13 mouse cellular contexts compared by ENCODE assay signal in the genomic region with DNA sequence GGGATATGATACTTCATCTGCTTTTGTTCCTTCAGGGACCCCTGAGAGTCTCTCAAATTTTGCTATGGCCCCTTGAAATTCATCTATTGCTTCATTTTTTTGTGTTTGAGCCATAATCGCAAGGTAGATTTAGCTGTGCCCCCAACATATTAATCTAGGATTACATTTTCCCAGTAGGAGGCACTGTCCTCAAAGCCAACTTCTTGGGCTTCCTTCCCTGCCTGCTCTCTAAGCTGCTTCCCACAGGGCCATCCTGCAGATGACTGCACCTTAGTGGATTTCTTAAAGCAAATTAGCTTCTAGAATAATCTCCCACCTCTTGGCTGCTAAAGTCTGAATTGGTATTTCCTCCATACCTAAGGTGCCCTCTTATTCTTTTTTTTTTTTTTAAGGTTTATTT. TPM values are rescaled to one million over a fixed set of nuclear protein-coding genes. Genes with fewer than 3 reads are reported as not detected.
DNase-seq lines count a peak whose midpoint lies in the region; ATAC-seq and TF ChIP-seq lines count a peak whose summit lies in the region.
"Had no signal": no experiment of that assay in that cellular context is flagged by ENCODE, and none has a peak within 500 bp of the region (broad histone marks: within the 10 kb centered on the region; RNA-seq: fewer than 3 reads in every experiment).

No protein-coding gene starts in this region.

- peaks cover 10% of the 10 kb centered on the region; the same call in 1 of the 2 replicates for H3K4me1 ChIP-seq in liver, adult 2 months (ENCODE audit: control insufficient read depth, insufficient read depth, low read length)
- H3K4me1 ChIP-seq in liver, embryonic 12.5 days, result peaks cover 37% of the 10 kb centered on the region
- H3K4me1 ChIP-seq in CH12.LX (ENCODE audit: control insufficient read depth in 1 of 2, insufficient read depth in 2 of 2), result peaks cover 0 to 3% of the 10 kb centered on the region in 2 experiments; a peak in 2 of 4 replicates
- H3K4me1 ChIP-seq in hindbrain, embryonic 12.5 days, result peaks cover 7% of the 10 kb centered on the region

- no peak overlapping the region for H3K27ac ChIP-seq in liver, adult 2 months (replicated peaks; ENCODE audit: insufficient read depth, low read depth, low read length)
- no peak overlapping the region for H3K27ac ChIP-seq in liver, embryonic 12.5 days
- H3K27ac ChIP-seq in CH12.LX (ENCODE audit: insufficient read depth, low read depth), result no peak overlapping the region
- H3K27ac ChIP-seq in hindbrain, embryonic 12.5 days, result no peak overlapping the region
- H3K27ac ChIP-seq: limb, embryonic 15.5 days had no signal

- peaks cover 10% of the 10 kb centered on the region; the same call in 1 of the 2 replicates for H3K79me2 ChIP-seq in liver, adult 2 months (ENCODE audit: control insufficient read depth, insufficient read depth, low read length)
- H3K79me2 ChIP-seq in CH12.LX (replicated peaks; ENCODE audit: control insufficient read depth, extremely low read depth, insufficient read depth, poor library complexity, severe bottlenecking), result peaks cover 15% of the 10 kb centered on the region

- no peaks in the 10 kb centered on the region for H3K9me3 ChIP-seq in liver, embryonic 12.5 days (replicated peaks)
- H3K9me3 ChIP-seq in CH12.LX (replicated peaks; ENCODE audit: low read length), result no peaks in the 10 kb centered on the region
- no peaks in the 10 kb centered on the region for H3K9me3 ChIP-seq in hindbrain, embryonic 12.5 days (replicated peaks)
- H3K9me3 ChIP-seq: limb, embryonic 15.5 days had no signal

- TF ChIP-seq POLR2A in liver, adult 2 months (IDR thresholded peaks at IDR 0.05; ENCODE audit: extremely low read depth, insufficient read depth, low read length), result no peak
- TF ChIP-seq POLR2A in CH12.LX (IDR thresholded peaks at IDR 0.05; ENCODE audit: low read depth, low read length), result no peak
- no peak for TF ChIP-seq POLR2A in brain, embryonic 14.5 days (IDR thresholded peaks at IDR 0.05; ENCODE audit: borderline replicate concordance, extremely low read depth, insufficient read depth, insufficient read length, poor library complexity, severe bottlenecking)

- TF ChIP-seq RAD21 in CH12.LX (IDR thresholded peaks at IDR 0.05; ENCODE audit: low read depth, low read length), result peak; percentile 63

- H3K27me3 ChIP-seq in liver, adult 2 months (ENCODE audit: control insufficient read depth, insufficient read depth, low read length), result no peaks in the 10 kb centered on the region
- no peaks in the 10 kb centered on the region for H3K27me3 ChIP-seq in liver, embryonic 12.5 days (replicated peaks)
- no peaks in the 10 kb centered on the region for H3K27me3 ChIP-seq in CH12.LX (replicated peaks)
- no peaks in the 10 kb centered on the region for H3K27me3 ChIP-seq in hindbrain, embryonic 12.5 days
- H3K27me3 ChIP-seq: limb, embryonic 15.5 days had no signal

- DNase-seq in CD4-positive, CD25-positive, alpha-beta regulatory T cell, adult 2 months (ENCODE audit: low read depth, low spot score), result peak; percentile 35
- DNase-seq in liver, adult 2 months (ENCODE audit: extremely low read depth, low read depth, low spot score), result peak; percentile 9
- DNase-seq in CH12.LX (ENCODE audit: extremely low read depth), result peak; percentile 17
- DNase-seq in brain, embryonic 14.5 days (ENCODE audit: low read depth), result peak; percentile 6
- DNase-seq: cerebellum, adult 18-20 months; kidney, adult 11 months; thymus, adult 2 months had no signal

- no peak for ATAC-seq in CD4-positive, CD25-positive, alpha-beta regulatory T cell, adult 4 months
- no peak for ATAC-seq in liver, embryonic 12.5 days
- ATAC-seq in hindbrain, embryonic 12.5 days (ENCODE audit: low FRiP score), result no peak
- ATAC-seq in megakaryocyte-erythroid progenitor cell, adult 5-6 weeks (replicated peaks; ENCODE audit: low FRiP score, low TSS enrichment, poor library complexity, severe bottlenecking), result no peak

- no peaks in the 10 kb centered on the region for H3K36me3 ChIP-seq in liver, adult 2 months (ENCODE audit: control insufficient read depth, insufficient read depth, low read length)
- H3K36me3 ChIP-seq in liver, embryonic 12.5 days, result no peaks in the 10 kb centered on the region
- H3K36me3 ChIP-seq in CH12.LX (replicated peaks in 1 of 2; ENCODE audit: control insufficient read depth in 1 of 2, insufficient read depth in 1 of 2, low read length in 1 of 2), result no peaks in the 10 kb centered on the region
- H3K36me3 ChIP-seq in hindbrain, embryonic 12.5 days, result no peaks in the 10 kb centered on the region
- H3K36me3 ChIP-seq: limb, embryonic 15.5 days had no signal

- dilution Hi-C loops in CH12.LX (cut with MboI; ENCODE audit: extremely low pct_ligation_motif_present, extremely low pct_unique_long_range_greater_than_20kb, low sequenced_read_pairs), result no loop called here

- H3K4me3 ChIP-seq in liver, adult 2 months (ENCODE audit: insufficient read depth, low read depth, low read length), result no peak overlapping the region
- H3K4me3 ChIP-seq in liver, embryonic 12.5 days, result no peak overlapping the region
- H3K4me3 ChIP-seq in CH12.LX (replicated peaks in 1 of 3; ENCODE audit: low read depth in 2 of 3, low read length in 2 of 3, poor library complexity in 1 of 3), result no peak overlapping the region
- no peak overlapping the region for H3K4me3 ChIP-seq in hindbrain, embryonic 12.5 days
- H3K4me3 ChIP-seq: limb, embryonic 15.5 days had no signal

- 82% methylated on average over 1 of the region's 1 CpGs for WGBS in liver, adult 2 months
- 62% methylated on average over 1 of the region's 1 CpGs for WGBS in liver, embryonic 12.5 days (ENCODE audit: insufficient replicate concordance)
- 88% methylated on average over 1 of the region's 1 CpGs for WGBS in hindbrain, embryonic 12.5 days

- in situ Hi-C loops in CH12.LX (cut with MboI; ENCODE audit: low pct_ligation_motif_present, low pct_unique_long_range_greater_than_20kb, low sequenced_read_pairs), result no loop called here

- H3K9ac ChIP-seq in liver, adult 2 months (ENCODE audit: low read depth, low read length), result no peak overlapping the region
- H3K9ac ChIP-seq in liver, embryonic 12.5 days, result no peak overlapping the region
- no peak overlapping the region for H3K9ac ChIP-seq in CH12.LX (ENCODE audit: insufficient read depth, low read depth)
- no peak overlapping the region for H3K9ac ChIP-seq in hindbrain, embryonic 12.5 days
- H3K9ac ChIP-seq: limb, embryonic 15.5 days had no signal

- TF ChIP-seq CTCF in liver, adult 2 months (IDR thresholded peaks at IDR 0.05; ENCODE audit: low read depth, low read length), result no peak; the same call in 1 of the 2 replicates
- TF ChIP-seq CTCF in CH12.LX (conservative IDR thresholded peaks at IDR 0.05 in 1 of 2, IDR thresholded peaks at IDR 0.05 in 1 of 2; ENCODE audit: low read depth in 2 of 2, low read length in 2 of 2), result peak in 1 of 2 experiments; percentile 65; a peak in 3 of 4 replicates
- TF ChIP-seq CTCF in brain, embryonic 14.5 days (IDR thresholded peaks at IDR 0.05; ENCODE audit: borderline replicate concordance, extremely low read depth, insufficient read depth, insufficient read length), result peak; percentile 26; the same call in 1 of the 2 replicates

- no peak for TF ChIP-seq EP300 in CH12.LX (IDR thresholded peaks at IDR 0.05; ENCODE audit: low read length)

- no peak overlapping the region for H3K4me2 ChIP-seq in liver, embryonic 12.5 days
- no peak overlapping the region for H3K4me2 ChIP-seq in CH12.LX (ENCODE audit: insufficient read depth, low read depth, poor library complexity, severe bottlenecking)
- H3K4me2 ChIP-seq in hindbrain, embryonic 12.5 days (replicated peaks), result no peak overlapping the region
- H3K4me2 ChIP-seq: heart, embryonic 11.5 days; limb, embryonic 15.5 days had no signal

RNA-seq across cellular contexts. Expression of gene Ssb, which starts 3.5 kb away (rescaled TPM):
- 100 to 1,000 TPM; 232 to 274 TPM for polyA plus RNA-seq in CD4-positive, CD25-positive, alpha-beta regulatory T cell, adult 4 months (2017; shearing (Covaris generic))
- total RNA-seq in liver, adult 2 months (2014; rRNA removed), result 20.9 and 40.3 TPM in 2 replicates
- polyA plus RNA-seq in liver, adult 2 months (2012; rRNA removed), result 1.5 and 1.8 TPM in 2 replicates
- polyA plus RNA-seq in liver, embryonic 12.5 days (2016; fragmentation: Nextera tagmentation; extraction: Ambion mirVana), result 219 and 226 TPM in 2 replicates
- total RNA-seq in CH12.LX (2012; rRNA removed), result 124 and 176 TPM in 2 replicates
- total RNA-seq in CH12.LX (2014; rRNA removed), result 281 and 368 TPM in 2 replicates
- polyA plus RNA-seq in CH12.LX (2012; ENCODE audit: insufficient read length, low read depth), result 410 and 530 TPM in 2 replicates
- polyA plus RNA-seq in brain, embryonic 14.5 days (2012; rRNA removed), result 119 and 122 TPM in 2 replicates
- polyA plus RNA-seq in hindbrain, embryonic 12.5 days (2016; fragmentation: Nextera tagmentation; extraction: Ambion mirVana), result 361 and 378 TPM in 2 replicates
- 248 and 394 TPM in 2 replicates for total RNA-seq in megakaryocyte-erythroid progenitor cell, adult 5-6 weeks (2014; fragmentation: Nextera tagmentation)
- total RNA-seq in megakaryocyte-erythroid progenitor cell, adult 5-6 weeks (2017), result 771 and 927 TPM in 2 replicates

RNA-seq across cellular contexts. Expression of gene Mettl5, which starts 27.5 kb away (rescaled TPM):
- polyA plus RNA-seq in CD4-positive, CD25-positive, alpha-beta regulatory T cell, adult 4 months (2017; shearing (Covaris generic)), result 10 to 100 TPM; 73.1 to 75.3 TPM
- 10.7 and 14.7 TPM in 2 replicates for total RNA-seq in liver, adult 2 months (2014; rRNA removed)
- polyA plus RNA-seq in liver, adult 2 months (2012; rRNA removed), result 7.9 and 9.7 TPM in 2 replicates
- polyA plus RNA-seq in liver, embryonic 12.5 days (2016; fragmentation: Nextera tagmentation; extraction: Ambion mirVana), result 46.1 and 47.5 TPM in 2 replicates
- total RNA-seq in CH12.LX (2012; rRNA removed), result 19.6 and 20.4 TPM in 2 replicates
- total RNA-seq in CH12.LX (2014; rRNA removed), result 40.4 and 50.4 TPM in 2 replicates
- polyA plus RNA-seq in CH12.LX (2012; ENCODE audit: insufficient read length, low read depth), result 39.1 and 42.2 TPM in 2 replicates
- 8.9 and 9.4 TPM in 2 replicates for polyA plus RNA-seq in brain, embryonic 14.5 days (2012; rRNA removed)
- 34.6 and 35.3 TPM in 2 replicates for polyA plus RNA-seq in hindbrain, embryonic 12.5 days (2016; fragmentation: Nextera tagmentation; extraction: Ambion mirVana)
- total RNA-seq in megakaryocyte-erythroid progenitor cell, adult 5-6 weeks (2014; fragmentation: Nextera tagmentation), result 27.3 and 60.1 TPM in 2 replicates
- 43.5 and 86.1 TPM in 2 replicates for total RNA-seq in megakaryocyte-erythroid progenitor cell, adult 5-6 weeks (2017)

RNA-seq across cellular contexts. Expression of gene Klhl23, which starts 36.1 kb away (rescaled TPM):
- polyA plus RNA-seq in CD4-positive, CD25-positive, alpha-beta regulatory T cell, adult 4 months (2017; shearing (Covaris generic)), result under 1 TPM in 1 of 2 experiments, not detected in 1; 0.20 TPM
- total RNA-seq in liver, adult 2 months (2014; rRNA removed), result 1.5 and 2.3 TPM in 2 replicates
- 0.22 and 0.46 TPM in 2 replicates for polyA plus RNA-seq in liver, adult 2 months (2012; rRNA removed)
- 31.3 and 31.9 TPM in 2 replicates for polyA plus RNA-seq in liver, embryonic 12.5 days (2016; fragmentation: Nextera tagmentation; extraction: Ambion mirVana)
- total RNA-seq in CH12.LX (2012; rRNA removed), result 0.25 and 0.34 TPM in 2 replicates
- 0.05 and 0.23 TPM in 2 replicates for total RNA-seq in CH12.LX (2014; rRNA removed)
- polyA plus RNA-seq in CH12.LX (2012; ENCODE audit: insufficient read length, low read depth), result 0.09 and 0.11 TPM in 2 replicates
- polyA plus RNA-seq in brain, embryonic 14.5 days (2012; rRNA removed), result 39.4 and 56.3 TPM in 2 replicates
- 45.1 and 46.4 TPM in 2 replicates for polyA plus RNA-seq in hindbrain, embryonic 12.5 days (2016; fragmentation: Nextera tagmentation; extraction: Ambion mirVana)
- 25.4 and 31.5 TPM in 2 replicates for total RNA-seq in megakaryocyte-erythroid progenitor cell, adult 5-6 weeks (2014; fragmentation: Nextera tagmentation)
- total RNA-seq in megakaryocyte-erythroid progenitor cell, adult 5-6 weeks (2017), result 35.8 and 41.7 TPM in 2 replicates

RNA-seq across cellular contexts. Expression of gene Ubr3, which starts 39.2 kb away (rescaled TPM):
- polyA plus RNA-seq in CD4-positive, CD25-positive, alpha-beta regulatory T cell, adult 4 months (2017; shearing (Covaris generic)), result 10 to 100 TPM; 11.7 to 16.1 TPM
- 63.0 and 65.2 TPM in 2 replicates for total RNA-seq in liver, adult 2 months (2014; rRNA removed)
- polyA plus RNA-seq in liver, adult 2 months (2012; rRNA removed), result 12.0 and 12.8 TPM in 2 replicates
- 7.7 and 9.2 TPM in 2 replicates for polyA plus RNA-seq in liver, embryonic 12.5 days (2016; fragmentation: Nextera tagmentation; extraction: Ambion mirVana)
- total RNA-seq in CH12.LX (2012; rRNA removed) (16.0 and 18.3 TPM in 2 replicates), CH12.LX (2014; rRNA removed) (17.9 and 21.4 TPM in 2 replicates)
- polyA plus RNA-seq in CH12.LX (2012; ENCODE audit: insufficient read length, low read depth), result 26.1 and 35.8 TPM in 2 replicates
- 45.2 and 53.9 TPM in 2 replicates for polyA plus RNA-seq in brain, embryonic 14.5 days (2012; rRNA removed)
- polyA plus RNA-seq in hindbrain, embryonic 12.5 days (2016; fragmentation: Nextera tagmentation; extraction: Ambion mirVana), result 21.4 and 22.4 TPM in 2 replicates
- total RNA-seq in megakaryocyte-erythroid progenitor cell, adult 5-6 weeks (2014; fragmentation: Nextera tagmentation), result 31.5 and 37.1 TPM in 2 replicates
- 39.3 and 67.1 TPM in 2 replicates for total RNA-seq in megakaryocyte-erythroid progenitor cell, adult 5-6 weeks (2017)

Comparison
In these comparisons a context has a peak if more than half of its experiments do, and no peak if none do; other contexts are left out.
1. RNA of gene Ssb, which starts 3.5 kb away (polyA plus RNA-seq): 410 to 530 TPM in CH12.LX, 361 to 378 TPM in hindbrain, embryonic 12.5 days, 232 to 274 TPM in CD4-positive, CD25-positive, alpha-beta regulatory T cell, adult 4 months, 219 to 226 TPM in liver, embryonic 12.5 days and 119 to 122 TPM in brain, embryonic 14.5 days; 1.5 to 1.8 TPM in liver, adult 2 months; every median in the first group is over 10 times any median in the second.
2. RNA of gene Klhl23, which starts 36.1 kb away (polyA plus RNA-seq): 39.4 to 56.3 TPM in brain, embryonic 14.5 days, 45.1 to 46.4 TPM in hindbrain, embryonic 12.5 days and 31.3 to 31.9 TPM in liver, embryonic 12.5 days; 0.22 to 0.46 TPM in liver, adult 2 months, 0.20 TPM in CD4-positive, CD25-positive, alpha-beta regulatory T cell, adult 4 months and 0.09 to 0.11 TPM in CH12.LX; every median in the first group is over 10 times any median in the second.
3. Peak in every context shown above with its lines, with median percentiles within 50 percentile points of each other: DNase-seq.